Mouse (Mus musculus) kidney, embryonic 14.5 days (tissue): Measurements from ENCODE around the gene Olfr13. TPM values are rescaled to one million over a fixed set of nuclear protein-coding genes. Genes with fewer than 3 reads are reported as not detected.
"Not testable (repeated sequence)": the region's sequence is repeated elsewhere in the genome, so short reads cannot be mapped to it uniquely, and the experiment has no call there.

Experiments used
- ATAC-seq: fragments of 200-750 bp; cut with Nextera tagmentation; 2 replicates; pipeline ENCODE4 v1.8.0; 2017; ENCODE audit warnings: moderate number of reproducible peaks, mild to moderate bottlenecking, moderate TSS enrichment, moderate library complexity; ENCODE audit not compliant: low FRiP score, low TSS enrichment
- H3K27ac ChIP-seq: fragments of 300-500 bp; sonication (generic); 2 replicates; pipeline ENCODE4 v1.5.1; 2014; ENCODE audit warnings: low read depth, mild to moderate bottlenecking, low read length, moderate library complexity, mixed read lengths
- H3K27me3 ChIP-seq: fragments of 300-500 bp; sonication (generic); 2 replicates; pipeline ENCODE4 v1.6.1; 2014; ENCODE audit warnings: mild to moderate bottlenecking, low read length; ENCODE audit not compliant: control insufficient read depth, insufficient read depth
- H3K36me3 ChIP-seq: fragments of 300-500 bp; sonication (generic); 2 replicates; pipeline ENCODE4 v1.6.1; 2014; ENCODE audit warnings: low read length, mixed read lengths; ENCODE audit not compliant: control insufficient read depth, insufficient read depth
- H3K4me1 ChIP-seq: fragments of 300-500 bp; sonication (generic); 2 replicates; pipeline ENCODE4 v1.6.1; 2014; ENCODE audit warnings: low read length, mixed read lengths; ENCODE audit not compliant: control insufficient read depth, insufficient read depth
- H3K4me2 ChIP-seq: fragments of 300-500 bp; sonication (generic); replicated peaks from 2 replicates; pipeline ENCODE4 v1.6.1; 2014; ENCODE audit warnings: low read depth, mild to moderate bottlenecking, low read length
- H3K4me3 ChIP-seq: fragments of 300-500 bp; sonication (generic); 2 replicates; pipeline ENCODE4 v1.5.1; 2014; ENCODE audit warnings: mild to moderate bottlenecking, low read length
- H3K9ac ChIP-seq: fragments of 300-500 bp; sonication (generic); 2 replicates; pipeline ENCODE4 v1.6.1; 2014; ENCODE audit warnings: low read depth, mild to moderate bottlenecking, low read length, moderate library complexity
- H3K9me3 ChIP-seq: fragments of 300-500 bp; sonication (generic); 2 replicates; pipeline ENCODE4 v1.6.1; 2016; ENCODE audit warnings: low read length; ENCODE audit not compliant: control insufficient read depth
- WGBS: fragments of 180-500 bp; shearing (Covaris S2); extraction: QIAGEN DNeasy Blood & Tissue Kit; methylation state at CpG from one replicate; pipeline ENCODE4 v1.1.7; 2014; 5-methylcytosine and 5-hydroxymethylcytosine counted together
- polyA plus RNA-seq: library from polyadenylated mRNA; unstranded; fragments of >200 nt; fragmentation: Nextera tagmentation; extraction: Ambion mirVana; gene quantifications from 2 replicates; pipeline ENCODE4 v1.2.1, GENCODE M21; 2014

Olfr13 gene
- not detected in 2 replicates for polyA plus RNA-seq

DNA sequence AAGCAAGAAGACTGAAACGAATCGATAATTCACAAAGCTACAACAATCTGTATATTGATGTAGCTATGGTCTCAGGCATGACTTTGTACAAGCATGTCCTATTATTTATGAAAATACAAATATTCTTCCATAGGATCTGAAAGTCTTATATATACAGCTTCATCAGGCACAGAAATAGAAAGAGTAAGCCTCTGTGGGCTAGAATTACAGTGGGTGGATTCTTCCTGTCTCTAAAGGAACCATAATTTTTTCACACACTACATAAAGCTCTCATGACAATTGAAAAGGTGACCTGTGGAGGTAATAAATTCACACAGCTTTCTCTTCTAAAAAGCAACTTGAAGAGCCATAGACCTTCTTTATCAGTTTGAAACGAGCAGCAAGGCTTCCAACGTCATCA is at the start of gene Olfr13:
TSS of gene Olfr13 (plus strand) at position 301 of the 400 bp plus-strand sequence.
- Histone ChIP-seq H3K27me3 (no peaks in the 10 kb centered on the region), H3K27ac (no peak within 1 kb of the TSS), H3K4me3 (no peak within 1 kb of the TSS), H3K4me2 (no peak within 1 kb of the TSS), H3K4me1 (no peaks in the 10 kb centered on the region), H3K9ac (no peak within 1 kb of the TSS), H3K9me3 (no peaks in the 10 kb centered on the region), H3K36me3 (no peaks in the 10 kb centered on the region)
- ATAC-seq = no peak
- 53% methylated on average over 4 of the region's 4 CpGs for WGBS

DNA sequence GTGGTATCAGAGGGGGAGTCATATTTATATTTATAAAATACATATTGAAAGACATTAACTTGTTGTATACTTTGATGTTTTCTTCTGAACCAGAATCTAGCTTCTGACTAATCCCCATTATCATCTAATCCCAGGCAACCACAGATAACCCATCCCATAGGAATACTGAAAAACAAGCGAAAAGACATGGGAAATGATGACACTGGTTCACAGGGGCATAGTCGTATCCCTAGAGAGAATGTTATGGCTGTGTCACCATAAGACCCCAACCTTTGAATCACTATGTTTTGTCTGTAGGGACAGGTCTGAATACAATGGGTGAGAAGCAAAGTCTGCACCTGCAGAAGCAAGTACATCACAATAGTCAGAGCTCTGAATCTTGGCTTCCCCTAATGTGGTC is 25.7 kb upstream of the Olfr13 start, which contains the start of gene Olfr237-ps1:
TSS of gene Olfr237-ps1 (plus strand) at position 301 of the 400 bp plus-strand sequence.
- H3K4me2 ChIP-seq, H3K27ac ChIP-seq, ATAC-seq, H3K4me1 ChIP-seq, H3K9ac ChIP-seq, H3K4me3 ChIP-seq, H3K27me3 ChIP-seq, H3K36me3 ChIP-seq, H3K9me3 ChIP-seq: not testable (repeated sequence)
- WGBS = 89% methylated on average over 2 of the region's 2 CpGs

DNA sequence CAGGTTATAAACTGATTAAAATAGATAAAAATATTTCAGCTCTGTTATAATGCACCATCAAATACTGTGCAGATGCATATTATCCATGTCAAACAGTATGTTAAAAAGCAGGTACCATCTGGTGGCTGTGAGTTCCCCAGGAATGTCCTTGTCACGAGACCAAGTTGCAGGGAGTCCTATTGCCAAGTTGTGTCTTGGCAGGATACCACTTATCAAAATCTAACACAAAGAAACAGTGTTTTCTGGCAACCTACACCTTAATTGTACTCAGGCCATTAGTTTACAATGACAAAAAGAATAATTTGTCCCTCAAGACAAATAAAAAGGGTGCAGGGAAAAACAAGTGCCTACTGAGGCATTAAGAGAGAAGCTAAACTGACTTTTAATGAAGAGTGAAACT is 12.4 kb upstream of the Olfr13 start:
- no peaks in the 10 kb centered on the region for H3K27me3 ChIP-seq
- WGBS = 71% methylated on average over 1 of the region's 1 CpGs
- no peak overlapping the region for H3K4me2 ChIP-seq
- no peaks in the 10 kb centered on the region for H3K9me3 ChIP-seq
- H3K9ac ChIP-seq = no peak overlapping the region
- no peaks in the 10 kb centered on the region for H3K36me3 ChIP-seq
- no peak overlapping the region for H3K27ac ChIP-seq
- H3K4me3 ChIP-seq = no peak overlapping the region
- no peak for ATAC-seq
- H3K4me1 ChIP-seq = no peaks in the 10 kb centered on the region

DNA sequence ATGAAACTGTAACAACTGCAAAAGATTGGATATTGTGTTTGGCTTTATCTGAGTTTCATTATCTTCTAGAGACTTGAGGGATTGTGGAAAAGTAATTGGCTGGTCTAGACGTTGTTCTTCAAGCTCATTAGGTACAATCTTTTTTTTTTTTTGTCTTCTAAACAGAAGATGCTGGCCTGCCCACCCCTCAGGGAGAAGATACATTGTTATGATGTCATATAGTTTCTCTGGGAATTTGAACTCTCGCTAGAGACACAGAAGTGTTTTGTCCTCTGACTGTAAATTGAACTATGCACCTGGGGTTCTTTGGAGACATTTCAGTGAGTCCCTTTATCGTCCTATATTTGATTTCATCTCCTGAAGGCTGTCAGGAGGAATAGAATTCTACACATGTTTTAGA is 9.0 kb upstream of the Olfr13 start, which contains the start of gene Olfr437:
TSS of gene Olfr437 (plus strand) at position 301 of the 400 bp plus-strand sequence.
- ATAC-seq = no peak
- Histone ChIP-seq H3K4me3 (no peak within 1 kb of the TSS), H3K27me3 (no peaks in the 10 kb centered on the region), H3K9me3 (no peaks in the 10 kb centered on the region), H3K4me2 (no peak within 1 kb of the TSS), H3K4me1 (no peaks in the 10 kb centered on the region), H3K9ac (no peak within 1 kb of the TSS), H3K27ac (no peak within 1 kb of the TSS), H3K36me3 (no peaks in the 10 kb centered on the region)
- WGBS = 68% methylated on average over 3 of the region's 3 CpGs

DNA sequence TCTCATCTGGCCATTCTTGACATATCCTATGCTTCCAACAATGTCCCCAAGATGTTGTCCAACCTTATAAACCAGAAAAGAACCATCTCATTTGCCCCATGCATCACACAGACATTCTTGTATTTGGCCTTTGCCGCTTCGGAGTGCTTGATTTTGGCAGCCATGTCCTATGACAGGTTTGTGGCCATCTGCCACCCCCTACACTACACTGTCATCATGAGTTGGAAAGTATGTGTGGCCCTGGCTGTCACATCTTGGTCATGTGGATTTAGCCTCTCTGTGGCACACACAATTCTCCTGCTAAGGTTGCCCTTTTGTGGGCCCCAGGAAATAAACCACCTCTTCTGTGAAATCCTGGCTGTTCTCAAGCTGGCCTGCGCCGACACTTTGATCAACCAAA is 4.7 kb upstream of the Olfr13 start:
- no peaks in the 10 kb centered on the region for H3K4me1 ChIP-seq
- no peak overlapping the region for H3K27ac ChIP-seq
- H3K4me3 ChIP-seq = no peak overlapping the region
- no peaks in the 10 kb centered on the region for H3K9me3 ChIP-seq
- 95% methylated on average over 4 of the region's 4 CpGs for WGBS
- no peaks in the 10 kb centered on the region for H3K27me3 ChIP-seq
- H3K36me3 ChIP-seq = no peaks in the 10 kb centered on the region
- ATAC-seq = no peak
- H3K9ac ChIP-seq = no peak overlapping the region
- H3K4me2 ChIP-seq = no peak overlapping the region

DNA sequence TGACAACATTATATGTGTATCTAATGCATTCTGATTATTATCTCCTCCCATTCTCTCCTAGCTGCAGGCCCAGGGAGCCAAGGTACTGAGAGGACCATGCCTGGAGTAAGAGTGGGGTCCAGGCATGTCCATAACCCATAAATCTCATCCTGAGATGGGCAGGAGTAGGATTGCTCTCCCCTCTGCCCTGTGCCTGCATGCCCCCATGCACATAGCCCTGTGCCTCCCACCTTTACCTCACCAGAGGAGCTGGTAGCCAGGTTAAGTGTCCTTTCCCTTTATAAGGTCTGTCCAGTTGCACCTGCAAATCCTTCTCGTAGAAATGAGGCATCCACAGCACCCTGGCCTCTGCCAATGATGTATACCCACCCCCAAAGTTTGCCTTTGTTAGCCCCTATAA is 6.2 kb downstream of the Olfr13 start:
- H3K9me3 ChIP-seq = no peaks in the 10 kb centered on the region
- no peaks in the 10 kb centered on the region for H3K36me3 ChIP-seq
- no peak overlapping the region for H3K27ac ChIP-seq
- 60% methylated on average over 1 of the region's 1 CpGs for WGBS
- no peak for ATAC-seq
- H3K4me1 ChIP-seq = no peaks in the 10 kb centered on the region
- H3K4me2 ChIP-seq = no peak overlapping the region
- H3K27me3 ChIP-seq = no peaks in the 10 kb centered on the region
- H3K9ac ChIP-seq = no peak overlapping the region
- H3K4me3 ChIP-seq = no peak overlapping the region

DNA sequence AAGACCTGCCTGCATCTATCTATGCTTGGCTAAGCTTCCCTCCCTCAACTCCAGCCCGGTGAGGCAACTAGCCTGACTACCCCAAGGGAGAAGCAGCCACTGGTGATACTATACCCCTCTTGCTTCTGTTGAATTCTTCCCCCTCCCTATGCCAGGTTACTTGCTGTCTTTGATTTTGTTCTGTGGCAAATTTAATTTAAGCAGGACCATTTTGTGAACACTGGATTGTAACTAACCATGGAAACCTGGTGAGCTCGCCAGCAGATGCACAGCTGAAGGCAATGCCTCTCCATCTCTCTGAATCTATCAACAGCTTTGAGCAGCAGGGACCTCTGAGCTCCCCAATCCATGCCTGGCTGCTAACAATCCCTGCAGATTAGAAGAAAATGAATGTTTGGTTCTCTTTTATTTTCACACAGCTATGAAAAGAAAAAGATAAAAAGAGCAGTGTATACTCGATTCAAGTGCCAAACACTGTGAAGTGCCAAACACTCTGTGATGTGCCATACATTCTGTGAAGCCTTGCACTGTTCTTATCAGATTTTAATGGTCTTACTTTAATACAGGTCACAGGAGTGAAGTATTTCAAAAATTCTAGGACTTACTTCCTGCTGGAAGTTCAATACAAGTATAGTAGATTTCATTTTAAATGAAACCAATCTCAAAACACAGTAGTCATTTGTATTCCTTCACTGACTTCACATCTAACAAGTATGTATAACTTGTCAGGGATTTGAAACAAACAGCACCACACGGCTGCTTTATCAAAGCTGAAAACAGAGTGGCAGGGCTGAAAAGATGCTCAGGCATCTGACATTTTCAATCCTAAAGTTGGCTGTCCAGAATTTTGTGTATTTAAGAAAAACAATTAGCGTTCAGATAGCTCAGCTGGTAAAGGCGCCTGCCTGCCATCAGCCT is 6.9 kb downstream of the Olfr13 start:
- Histone ChIP-seq H3K9ac (no peak overlapping the region), H3K4me1 (no peaks in the 10 kb centered on the region), H3K27ac (no peak overlapping the region), H3K4me3 (no peak overlapping the region), H3K36me3 (no peaks in the 10 kb centered on the region), H3K9me3 (no peaks in the 10 kb centered on the region), H3K27me3 (no peaks in the 10 kb centered on the region), H3K4me2 (no peak overlapping the region)
- no peak for ATAC-seq
- 70% methylated on average over 6 of the region's 6 CpGs for WGBS

DNA sequence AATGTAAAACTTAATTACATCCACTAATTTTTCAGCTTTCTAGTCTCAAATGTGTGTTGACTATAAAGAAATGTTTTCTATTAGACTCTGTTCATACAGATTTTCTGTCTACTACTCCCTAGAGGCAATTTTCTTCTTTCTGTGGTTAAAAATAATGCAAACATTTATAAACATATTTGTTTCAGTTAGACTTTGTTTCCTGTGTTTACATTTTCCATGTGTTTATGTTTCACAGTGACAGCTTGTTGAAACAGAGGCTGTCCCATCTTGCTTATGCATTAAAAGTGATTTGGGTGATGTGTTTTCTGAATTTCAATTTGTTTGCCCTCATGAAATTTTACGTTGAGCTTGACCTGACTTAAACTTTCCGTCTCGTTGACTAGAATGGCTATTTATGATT is 19.0 kb downstream of the Olfr13 start:
- ATAC-seq = no peak
- 66% methylated on average over 3 of the region's 3 CpGs for WGBS
- H3K27ac ChIP-seq = no peak overlapping the region
- H3K9ac ChIP-seq = no peak overlapping the region
- H3K4me1 ChIP-seq = no peaks in the 10 kb centered on the region
- H3K4me3 ChIP-seq = no peak overlapping the region
- no peaks in the 10 kb centered on the region for H3K36me3 ChIP-seq
- H3K27me3 ChIP-seq = no peaks in the 10 kb centered on the region
- no peaks in the 10 kb centered on the region for H3K9me3 ChIP-seq
- H3K4me2 ChIP-seq = no peak overlapping the region

DNA sequence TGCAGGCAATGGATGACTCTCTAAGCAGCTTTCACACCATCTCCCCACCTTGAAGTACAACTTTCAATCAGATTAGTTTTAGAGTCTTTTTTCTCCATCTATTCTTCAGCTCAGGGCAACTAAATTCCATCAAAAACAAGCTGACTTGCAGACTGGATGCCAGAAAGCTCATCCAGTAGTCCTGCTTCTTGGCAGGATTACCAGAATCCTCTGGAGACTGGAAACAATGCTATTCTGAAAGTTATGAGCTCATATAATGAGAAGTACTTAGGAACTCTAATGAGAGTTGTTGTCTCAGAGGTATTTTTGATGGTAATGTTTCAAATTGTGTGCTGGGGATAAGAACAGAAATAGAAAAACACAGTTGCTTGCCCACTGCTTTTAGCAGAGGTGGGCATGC is 24.8 kb downstream of the Olfr13 start, which contains the start of gene Olfr435:
TSS of gene Olfr435 (plus strand) at position 366 of the 400 bp plus-strand sequence.
- no peak for ATAC-seq
- no peak within 1 kb of the TSS for H3K4me3 ChIP-seq
- no peaks in the 10 kb centered on the region for H3K9me3 ChIP-seq
- H3K36me3 ChIP-seq = no peaks in the 10 kb centered on the region
- H3K4me1 ChIP-seq = no peaks in the 10 kb centered on the region
- no peaks in the 10 kb centered on the region for H3K27me3 ChIP-seq
- H3K27ac ChIP-seq = no peak within 1 kb of the TSS
- no peak within 1 kb of the TSS for H3K9ac ChIP-seq
- no peak within 1 kb of the TSS for H3K4me2 ChIP-seq
